Mouse (Mus musculus) left cerebral cortex, postnatal 14 days (tissue): ENCODE data around the gene Pax5. TPM values are rescaled to one million over a fixed set of nuclear protein-coding genes. Genes with fewer than 3 reads are reported as not detected.

Experiments
- DNase-seq, 2 experiments: peaks; one replicate each; pipeline ENCODE4 v3.0.0; 2021 to 2022; ENCODE audit warnings: low spot score in 2 of 2, mixed read lengths in 1 of 2
- intact Hi-C: fragments of 180-260 bp; cut with DNase I; formaldehyde crosslinking; loops from one replicate; pipeline ENCODE4 v1.15.1; 2025
- total RNA-seq, 2 experiments: library from RNA; stranded (reverse); gene quantifications; 2 replicates each; pipeline ENCODE4 v1.2.3; 2021

The Pax5 gene
- total RNA-seq, 2 experiments from 2014 or later: 0.15 to 0.92 TPM

- no peak for DNase-seq
- intact Hi-C loops: no loop called here
These were observed 2.0 kb downstream of the Pax5 start for GRCm38 (mm10) chr4:44708311-44708710.

GRCm38 (mm10) chr4:44706865-44707264 lies 3.4 kb downstream of the Pax5 start:
- no peak for DNase-seq
- intact Hi-C loops: no loop called here

- intact Hi-C loops: no loop called here
- DNase-seq: no peak
These were observed 4.3 kb downstream of the Pax5 start for GRCm38 (mm10) chr4:44705967-44706366.

GRCm38 (mm10) chr4:44705151-44705550 lies 5.1 kb downstream of the Pax5 start:
- intact Hi-C loops: no loop called here
- no peak for DNase-seq

GRCm38 (mm10) chr4:44704369-44704745 lies 5.9 kb downstream of the Pax5 start:
- DNase-seq: peak; percentile 55 to 62
- intact Hi-C loops: no loop called here

- intact Hi-C loops: no loop called here
- no peak for DNase-seq
These were observed 6.5 kb downstream of the Pax5 start for GRCm38 (mm10) chr4:44703686-44704368.

GRCm38 (mm10) chr4:44702891-44703685 lies 7.2 kb downstream of the Pax5 start:
- intact Hi-C loops: no loop called here
- DNase-seq: no peak

GRCm38 (mm10) chr4:44702011-44702527 lies 8.2 kb downstream of the Pax5 start:
- no peak for DNase-seq
- intact Hi-C loops: no loop called here

GRCm38 (mm10) chr4:44701513-44701912 lies 8.8 kb downstream of the Pax5 start:
- intact Hi-C loops: no loop called here
- DNase-seq: no peak

GRCm38 (mm10) chr4:44696676-44697075 lies 13.6 kb downstream of the Pax5 start:
- intact Hi-C loops: no loop called here
- no peak for DNase-seq

- intact Hi-C loops: no loop called here
- no peak for DNase-seq
These were observed 15.9 kb downstream of the Pax5 start for GRCm38 (mm10) chr4:44694369-44694768.

- intact Hi-C loops: no loop called here
- no peak for DNase-seq
These were observed 24.7 kb downstream of the Pax5 start for GRCm38 (mm10) chr4:44685582-44685981.

- no peak for DNase-seq
These were observed 29.9 kb downstream of the Pax5 start for GRCm38 (mm10) chr4:44680242-44680897.

GRCm38 (mm10) chr4:44678641-44679040 lies 31.6 kb downstream of the Pax5 start:
- intact Hi-C loops: no loop called here
- no peak for DNase-seq

More at GRCm38 (mm10) chr4:44680242-44680897, 29.9 kb downstream of the Pax5 start:
- intact Hi-C loops: no loop called here

- no peak for DNase-seq
- intact Hi-C loops: no loop called here
These were observed 32.3 kb downstream of the Pax5 start for GRCm38 (mm10) chr4:44678026-44678425.

GRCm38 (mm10) chr4:44674973-44675372 lies 35.3 kb downstream of the Pax5 start:
- intact Hi-C loops: no loop called here
- no peak for DNase-seq

GRCm38 (mm10) chr4:44673726-44674125 lies 36.6 kb downstream of the Pax5 start:
- intact Hi-C loops: no loop called here

GRCm38 (mm10) chr4:44672216-44672937 lies 37.9 kb downstream of the Pax5 start:
- no peak for DNase-seq
- intact Hi-C loops: no loop called here

More at GRCm38 (mm10) chr4:44673726-44674125, 36.6 kb downstream of the Pax5 start:
- DNase-seq: no peak

- DNase-seq: no peak
- intact Hi-C loops: no loop called here
These were observed 38.8 kb downstream of the Pax5 start for GRCm38 (mm10) chr4:44671486-44671885.

GRCm38 (mm10) chr4:44671035-44671434 lies 39.3 kb downstream of the Pax5 start:
- intact Hi-C loops: no loop called here
- DNase-seq: no peak
